Mouse (Mus musculus): ENCODE measurements at regions not wholly inside any gene's neighbourhood (a gene's known extent, or its start where the extent isn't known, plus 50 kb on each side); places are given as distances from the start of the nearest gene placed in this dataset.

DNA sequence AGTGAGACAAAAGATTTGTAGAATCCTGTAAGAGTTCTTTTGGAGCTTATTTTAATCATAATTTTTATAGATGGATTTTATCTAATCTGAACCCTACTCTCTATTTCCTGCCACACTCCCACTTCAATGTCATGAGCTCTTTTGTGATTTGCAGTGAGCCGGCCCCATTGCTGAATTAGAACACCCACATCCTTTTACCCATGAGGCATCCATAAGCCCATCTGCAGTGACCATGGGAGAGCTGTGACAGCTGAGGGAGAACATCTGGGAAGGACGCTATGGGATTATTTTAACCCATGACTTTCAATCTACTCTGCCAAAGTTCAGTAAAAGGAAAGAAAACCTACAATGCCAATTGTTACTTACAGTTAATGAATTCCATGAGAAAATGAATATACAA, 337.8 kb upstream of the Dcn start:
- TF ChIP-seq CTCF (IDR thresholded peaks at IDR 0.05; ENCODE audit: extremely low read depth, insufficient read depth, insufficient read length, insufficient replicate concordance) (no peak), POLR2A (IDR thresholded peaks at IDR 0.05; ENCODE audit: low read depth, low read length) (no peak)
